Mouse (Mus musculus) hindbrain, postnatal 0 days (tissue): ENCODE data around the gene Guca2b. TPM values are rescaled to one million over a fixed set of nuclear protein-coding genes. Genes with fewer than 3 reads are reported as not detected.

Source experiments
- ATAC-seq: fragments of 200-750 bp; cut with Nextera tagmentation; 2 replicates; pipeline ENCODE4 v1.8.0; 2017; ENCODE audit warnings: mild to moderate bottlenecking, moderate TSS enrichment, moderate library complexity
- DNase-seq: peaks from one replicate; pipeline ENCODE4 v3.0.0-alpha.2; 2015; ENCODE audit warnings: low spot score
- H3K27ac ChIP-seq: fragments of 300-500 bp; sonication (generic); 2 replicates; pipeline ENCODE4 v1.5.1; 2014; ENCODE audit warnings: mild to moderate bottlenecking
- H3K27me3 ChIP-seq: fragments of 300-500 bp; sonication (generic); 2 replicates; pipeline ENCODE4 v1.6.1; 2014; ENCODE audit warnings: low read length, mixed read lengths; ENCODE audit not compliant: insufficient read depth
- H3K36me3 ChIP-seq: fragments of 300-500 bp; sonication (generic); 2 replicates; pipeline ENCODE4 v1.6.1; 2014; ENCODE audit warnings: low read length, mixed read lengths; ENCODE audit not compliant: insufficient read depth
- H3K4me1 ChIP-seq: fragments of 300-500 bp; sonication (generic); 2 replicates; pipeline ENCODE4 v1.6.1; 2014; ENCODE audit warnings: antibody characterized with exemption, low read length, mixed read lengths; ENCODE audit not compliant: insufficient read depth
- H3K4me2 ChIP-seq: fragments of 300-500 bp; sonication (generic); 2 replicates; pipeline ENCODE4 v1.6.1; 2014; ENCODE audit warnings: low read depth, mild to moderate bottlenecking, low read length, moderate library complexity, mixed read lengths
- H3K4me3 ChIP-seq: fragments of 300-500 bp; sonication (generic); 2 replicates; pipeline ENCODE4 v1.5.1; 2014; ENCODE audit warnings: low read length
- H3K9ac ChIP-seq: fragments of 300-500 bp; sonication (generic); replicated peaks from 2 replicates; pipeline ENCODE4 v1.6.1; 2014; ENCODE audit warnings: mild to moderate bottlenecking, low read length, moderate library complexity, mixed read lengths
- H3K9me3 ChIP-seq: fragments of 300-500 bp; sonication (generic); 2 replicates; pipeline ENCODE4 v1.6.1; 2016; ENCODE audit warnings: low read length, mixed read lengths
- CTCF ChIP-seq: IDR thresholded peaks from 2 replicates; pipeline ENCODE4 v1.5.1; 2016; ENCODE audit warnings: antibody characterized with exemption, control low read depth, low read depth
- WGBS: fragments of 180-500 bp; shearing (Covaris S2); extraction: QIAGEN DNeasy Blood & Tissue Kit; methylation state at CpG from one replicate; pipeline ENCODE4 v1.1.7; 2014; 5-methylcytosine and 5-hydroxymethylcytosine counted together
- polyA plus RNA-seq: library from polyadenylated mRNA; unstranded; fragments of >200 nt; fragmentation: Nextera tagmentation; extraction: Ambion mirVana; gene quantifications from 2 replicates; pipeline ENCODE4 v1.2.1, GENCODE M21; 2015
- total RNA-seq: library from RNA; depleted of rRNA; stranded (reverse); fragments of >200 nt; gene quantifications from 2 replicates; pipeline ENCODE4 v1.2.3, GENCODE M21; 2014; rRNA removed

Guca2b gene
- total RNA-seq (not detected in 2 replicates), polyA plus RNA-seq (not detected in 2 replicates)

DNA sequence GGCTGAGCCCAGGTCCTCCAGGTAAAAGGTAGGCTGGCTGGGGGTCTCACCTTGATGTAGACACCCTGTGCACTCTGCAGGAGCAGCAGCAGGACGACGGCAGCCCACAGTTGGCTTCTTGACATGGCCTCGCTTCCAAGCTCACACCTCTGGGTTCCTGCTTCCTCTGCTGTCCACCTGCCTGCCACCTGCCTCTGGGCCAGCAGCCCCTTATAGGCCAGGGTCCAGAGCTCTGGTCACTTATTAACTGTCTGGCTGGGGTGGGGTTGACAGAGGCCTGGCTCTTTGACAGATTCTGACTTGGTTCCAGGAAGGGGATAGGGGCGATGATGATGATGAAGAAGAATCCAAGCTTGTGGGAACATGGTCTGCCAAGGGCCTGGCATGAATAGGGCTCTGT lies at the start of gene Guca2b:
TSS of gene Guca2b (minus strand) at position 224 of the 400 bp plus-strand sequence.
- Histone ChIP-seq H3K27ac (no peak within 1 kb of the TSS), H3K4me1 (no peaks in the 10 kb centered on the region), H3K9ac (no peak within 1 kb of the TSS), H3K27me3 (no peaks in the 10 kb centered on the region), H3K9me3 (no peaks in the 10 kb centered on the region), H3K36me3 (no peaks in the 10 kb centered on the region), H3K4me2 (no peak within 1 kb of the TSS), H3K4me3 (no peak within 1 kb of the TSS)
- ATAC-seq: no peak
- no peak for TF ChIP-seq CTCF
- WGBS: 80% methylated on average over 4 of the region's 4 CpGs
- DNase-seq: no peak

DNA sequence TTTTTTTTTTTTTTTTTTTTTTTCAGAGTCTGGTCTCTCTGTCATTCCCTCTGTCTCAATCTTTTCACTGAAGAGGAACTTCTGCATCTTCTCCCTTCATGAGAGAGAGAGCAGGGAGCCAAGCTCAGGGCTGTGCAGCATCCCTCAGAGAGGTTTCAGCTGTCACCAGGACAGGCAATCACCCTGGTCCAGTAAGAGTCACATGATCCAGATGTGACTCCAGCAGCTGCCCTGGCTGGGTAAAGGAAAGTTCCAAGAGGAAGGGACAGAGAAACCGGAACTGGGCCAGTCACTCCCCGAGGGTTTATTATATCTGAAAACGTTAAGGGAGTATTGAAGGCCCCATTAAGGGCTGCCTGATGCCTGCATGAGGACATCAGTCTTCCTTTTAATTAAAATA lies 49.0 kb upstream of the Guca2b start:
- Histone ChIP-seq H3K4me2 (no peak overlapping the region), H3K4me3 (no peak overlapping the region), H3K9me3 (no peaks in the 10 kb centered on the region), H3K9ac (no peak overlapping the region), H3K36me3 (no peaks in the 10 kb centered on the region), H3K27ac (no peak overlapping the region), H3K27me3 (no peaks in the 10 kb centered on the region), H3K4me1 (no peaks in the 10 kb centered on the region)
- no peak for TF ChIP-seq CTCF
- no peak for ATAC-seq
- 18% methylated on average over 3 of the region's 3 CpGs for WGBS
- DNase-seq: no peak

DNA sequence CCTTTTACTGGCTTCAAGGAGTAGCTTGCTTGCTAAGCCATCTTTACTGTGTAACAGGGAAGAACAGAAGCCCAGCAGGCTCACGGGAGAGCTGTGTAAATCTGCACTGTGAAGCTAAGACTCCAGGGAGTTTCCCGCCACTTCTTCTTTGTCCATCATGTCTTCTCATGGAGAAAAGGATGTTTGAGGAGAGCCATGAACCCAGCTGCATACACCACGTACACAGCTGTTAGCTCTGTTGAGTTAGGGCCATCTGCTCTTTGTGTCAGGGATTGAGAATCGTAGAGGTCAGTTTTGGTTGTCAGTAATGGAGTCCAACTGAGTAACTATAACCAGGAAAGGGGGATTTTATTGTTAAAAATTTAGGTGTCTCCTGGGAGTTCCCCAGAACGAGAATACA lies 48.6 kb upstream of the Guca2b start:
- no peaks in the 10 kb centered on the region for H3K36me3 ChIP-seq
- no peak overlapping the region for H3K27ac ChIP-seq
- no peak overlapping the region for H3K9ac ChIP-seq
- no peak for TF ChIP-seq CTCF
- H3K27me3 ChIP-seq: no peaks in the 10 kb centered on the region
- H3K4me2 ChIP-seq: no peak overlapping the region
- H3K9me3 ChIP-seq: no peaks in the 10 kb centered on the region
- DNase-seq (no peak), ATAC-seq (no peak)
- no peaks in the 10 kb centered on the region for H3K4me1 ChIP-seq
- no peak overlapping the region for H3K4me3 ChIP-seq
- WGBS: 50% methylated on average over 5 of the region's 5 CpGs

DNA sequence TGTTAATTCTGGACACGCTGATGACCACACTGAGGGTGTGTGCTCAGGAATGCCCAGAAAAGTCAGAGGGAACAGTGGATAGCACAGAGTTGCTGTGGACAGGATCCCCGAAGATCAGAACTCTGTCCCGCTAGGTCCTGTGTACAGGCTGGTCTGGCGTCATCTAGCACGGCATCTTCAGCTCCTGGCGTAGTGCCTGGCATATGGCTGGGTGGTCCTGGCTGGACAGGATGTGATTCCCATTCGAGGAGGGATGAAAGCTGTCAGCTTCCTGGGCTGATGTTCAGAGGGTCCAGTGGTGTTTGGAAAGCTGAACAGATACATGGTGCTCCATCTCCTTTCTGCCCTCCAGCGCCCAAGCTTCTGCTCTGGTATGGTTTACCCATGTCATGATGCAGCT lies 45.2 kb upstream of the Guca2b start:
- no peaks in the 10 kb centered on the region for H3K4me1 ChIP-seq
- no peak overlapping the region for H3K9ac ChIP-seq
- DNase-seq (no peak), ATAC-seq (no peak)
- 77% methylated on average over 8 of the region's 8 CpGs for WGBS
- H3K27me3 ChIP-seq: no peaks in the 10 kb centered on the region
- TF ChIP-seq CTCF: no peak
- H3K4me3 ChIP-seq: no peak overlapping the region
- no peak overlapping the region for H3K27ac ChIP-seq
- H3K9me3 ChIP-seq: no peaks in the 10 kb centered on the region
- H3K4me2 ChIP-seq: no peak overlapping the region
- no peaks in the 10 kb centered on the region for H3K36me3 ChIP-seq

DNA sequence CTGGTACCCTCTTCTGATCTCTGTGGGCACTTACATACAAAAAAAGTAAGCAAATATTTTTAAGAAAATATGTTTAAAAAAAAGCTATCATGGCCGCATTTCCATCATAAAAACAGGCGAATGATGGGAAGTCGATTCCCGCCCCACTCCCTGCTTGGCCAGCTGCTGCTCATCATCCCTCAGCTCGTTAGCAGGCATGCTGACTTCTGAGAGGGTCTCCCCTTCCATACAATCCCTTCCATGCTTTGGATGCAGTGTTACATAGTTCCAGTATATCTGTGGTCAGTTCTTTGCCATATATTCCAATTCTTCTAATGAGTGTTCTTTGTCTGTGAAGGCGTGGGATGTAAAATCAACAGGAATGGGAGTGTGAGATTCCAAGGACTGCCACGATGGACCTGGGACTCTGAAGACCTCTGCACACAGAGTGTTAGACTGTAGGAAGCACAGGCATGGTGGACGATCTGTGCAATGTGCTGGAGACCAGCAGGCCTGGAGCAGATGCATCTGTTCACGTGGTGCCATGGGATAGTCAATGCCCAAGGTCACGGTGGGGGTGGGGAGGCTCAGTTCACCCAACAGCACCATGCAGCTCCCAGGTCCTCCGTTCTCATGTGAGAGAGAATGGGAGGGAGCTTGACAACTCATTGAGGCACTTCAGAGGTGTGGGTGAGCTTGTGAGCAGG lies 42.7 kb upstream of the Guca2b start:
- no peaks in the 10 kb centered on the region for H3K27me3 ChIP-seq
- H3K36me3 ChIP-seq: no peaks in the 10 kb centered on the region
- TF ChIP-seq CTCF: no peak
- whole genome bisulfite sequencing: 87% methylated on average over 11 of the region's 11 CpGs
- no peak overlapping the region for H3K9ac ChIP-seq
- no peaks in the 10 kb centered on the region for H3K4me1 ChIP-seq
- ATAC-seq (no peak), DNase-seq (no peak)
- no peaks in the 10 kb centered on the region for H3K9me3 ChIP-seq
- H3K4me3 ChIP-seq: no peak overlapping the region
- H3K4me2 ChIP-seq: no peak overlapping the region
- H3K27ac ChIP-seq: no peak overlapping the region

DNA sequence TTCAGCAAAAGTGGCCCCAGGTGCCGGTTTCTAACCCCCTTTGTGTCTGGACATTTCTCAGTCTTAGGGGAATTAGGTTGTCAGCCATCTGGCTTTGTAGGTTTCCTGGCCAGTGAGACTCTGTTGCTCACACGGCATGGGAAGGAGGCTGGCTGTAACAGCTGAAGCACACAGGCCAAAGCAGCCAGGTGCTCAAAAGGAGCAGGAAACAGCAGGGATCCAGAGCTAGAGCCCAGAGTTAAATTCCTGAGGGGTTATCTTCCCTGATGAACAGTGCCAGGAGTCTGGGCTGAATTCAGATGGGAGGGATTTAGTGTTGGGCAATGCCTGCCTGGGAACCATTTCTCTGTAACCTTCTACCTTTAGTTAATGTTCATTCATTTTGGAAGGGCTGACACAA lies 39.6 kb upstream of the Guca2b start:
- ATAC-seq (no peak), DNase-seq (no peak)
- H3K4me2 ChIP-seq: no peak overlapping the region
- no peak for TF ChIP-seq CTCF
- no peak overlapping the region for H3K27ac ChIP-seq
- H3K9me3 ChIP-seq: no peaks in the 10 kb centered on the region
- H3K4me3 ChIP-seq: no peak overlapping the region
- 37% methylated on average over 2 of the region's 2 CpGs for WGBS
- H3K9ac ChIP-seq: no peak overlapping the region
- no peaks in the 10 kb centered on the region for H3K27me3 ChIP-seq
- no peaks in the 10 kb centered on the region for H3K4me1 ChIP-seq
- H3K36me3 ChIP-seq: no peaks in the 10 kb centered on the region

DNA sequence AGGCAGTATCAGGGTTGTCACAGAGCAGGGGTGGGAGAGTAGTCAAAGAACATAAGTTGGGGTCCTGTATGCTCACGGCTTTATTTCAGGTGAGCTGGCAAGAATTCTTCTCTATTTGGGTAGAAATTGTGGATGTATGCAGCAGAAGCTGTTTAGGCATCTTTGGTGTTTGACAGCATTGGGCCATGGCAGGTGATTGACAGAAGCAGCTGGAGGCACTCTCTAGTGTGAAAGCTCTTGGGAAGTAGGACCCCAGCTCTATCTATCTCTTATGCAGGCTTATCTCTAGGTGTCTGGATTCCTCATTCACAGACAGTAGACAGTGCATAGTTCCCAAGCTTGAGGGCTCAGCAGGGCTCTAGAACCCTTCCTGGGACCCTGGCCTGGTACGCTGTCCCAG lies 27.0 kb upstream of the Guca2b start:
- WGBS: 89% methylated on average over 2 of the region's 2 CpGs
- no peak for ATAC-seq

More for the DNA sequence above, 27.0 kb upstream of the Guca2b start:
- no peaks in the 10 kb centered on the region for H3K27me3 ChIP-seq
- no peak overlapping the region for H3K27ac ChIP-seq
- H3K9ac ChIP-seq: no peak overlapping the region
- H3K9me3 ChIP-seq: no peaks in the 10 kb centered on the region
- H3K4me2 ChIP-seq: no peak overlapping the region
- no peaks in the 10 kb centered on the region for H3K4me1 ChIP-seq
- TF ChIP-seq CTCF: no peak
- DNase-seq: no peak
- no peak overlapping the region for H3K4me3 ChIP-seq
- H3K36me3 ChIP-seq: no peaks in the 10 kb centered on the region
